ENCODE assay signal across 8 mouse cellular contexts in the genomic region with DNA sequence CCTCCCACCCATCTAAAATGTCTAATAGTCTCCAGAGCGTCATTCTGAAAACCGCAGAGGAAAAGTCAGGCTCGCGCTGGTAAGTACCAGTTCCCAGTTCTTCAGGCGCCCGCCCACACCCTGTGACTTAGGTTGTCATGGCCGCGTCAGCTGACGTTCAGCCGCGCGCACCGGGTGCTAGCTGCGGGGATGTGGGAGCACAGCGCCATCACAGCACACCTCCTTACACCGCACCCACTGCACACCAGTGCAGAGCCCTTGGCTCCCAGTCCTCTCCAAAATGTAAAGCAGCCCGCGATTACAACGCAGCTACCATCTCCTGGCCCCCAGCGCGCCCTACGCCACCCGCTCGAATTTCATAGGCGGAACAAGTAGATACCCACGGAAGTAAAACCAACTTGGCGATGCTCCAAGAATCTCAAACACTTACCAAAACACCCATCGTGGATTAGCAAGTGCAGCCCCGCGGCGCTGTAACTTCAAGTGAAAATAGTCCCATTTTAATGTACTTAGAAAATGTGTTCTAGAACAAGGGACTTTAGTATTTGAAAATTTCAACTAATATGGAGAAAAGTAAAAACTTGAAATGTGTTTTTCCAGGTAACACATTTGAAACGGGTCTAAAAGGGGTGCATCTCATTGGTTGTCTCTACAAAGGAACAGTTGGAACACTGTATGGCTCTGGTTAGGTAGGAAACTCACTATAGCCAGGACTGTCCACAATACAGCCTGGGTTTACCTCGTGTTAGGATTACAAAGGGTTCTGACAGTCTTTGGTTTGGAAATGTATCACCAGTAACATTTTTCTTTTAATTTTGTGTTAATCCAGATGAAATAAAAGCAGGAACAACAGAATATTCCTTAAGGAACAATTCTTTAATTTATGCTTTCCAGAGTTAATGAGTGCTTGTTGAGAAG. TPM values are rescaled to one million over a fixed set of nuclear protein-coding genes. Genes with fewer than 3 reads are reported as not detected.
DNase-seq lines count a peak whose midpoint lies in the region; ATAC-seq lines count a peak whose summit lies in the region.

No protein-coding gene starts in this region.

- peak overlapping the region; percentile 86 for H3K4me3 ChIP-seq in brown adipose tissue, adult 24 weeks (ENCODE audit: insufficient read depth, low read depth, low read length)
- peak overlapping the region; percentile 78 for H3K4me3 ChIP-seq in heart, embryonic 13.5 days
- peak overlapping the region; percentile 64 for H3K4me3 ChIP-seq in liver, embryonic 12.5 days
- H3K4me3 ChIP-seq in stomach, embryonic 15.5 days (replicated peaks) = peak overlapping the region; percentile 70

- peak; percentile 83 for ATAC-seq in heart, embryonic 13.5 days (ENCODE audit: extremely low read depth, insufficient number of reproducible peaks, low FRiP score, low TSS enrichment)
- peak; percentile 85 for ATAC-seq in liver, embryonic 12.5 days
- peak; percentile 90 for ATAC-seq in stomach, embryonic 15.5 days (ENCODE audit: insufficient read depth, low FRiP score, low read depth)

- peak overlapping the region; percentile 79 for H3K4me2 ChIP-seq in heart, embryonic 13.5 days
- H3K4me2 ChIP-seq in liver, embryonic 12.5 days = peak overlapping the region; percentile 75
- H3K4me2 ChIP-seq in stomach, embryonic 15.5 days = peak overlapping the region; percentile 57

- WGBS in heart, embryonic 13.5 days = 2% methylated on average over 33 of the region's 33 CpGs
- WGBS in liver, embryonic 12.5 days (ENCODE audit: insufficient replicate concordance) = 1% methylated on average over 33 of the region's 33 CpGs
- WGBS in stomach, embryonic 15.5 days = 2% methylated on average over 33 of the region's 33 CpGs

- peak overlapping the region; percentile 87 for H3K27ac ChIP-seq in brown adipose tissue, adult 24 weeks (replicated peaks; ENCODE audit: low read depth, low read length)
- peak overlapping the region; percentile 99 for H3K27ac ChIP-seq in heart, embryonic 13.5 days (replicated peaks)
- H3K27ac ChIP-seq in liver, embryonic 12.5 days = peak overlapping the region; percentile 87
- H3K27ac ChIP-seq in stomach, embryonic 15.5 days = peak overlapping the region; percentile 97

- H3K27me3 ChIP-seq in heart, embryonic 13.5 days (replicated peaks) = peaks cover 11% of the 10 kb centered on the region
- peaks cover 7% of the 10 kb centered on the region; the same call in 1 of the 2 replicates for H3K27me3 ChIP-seq in liver, embryonic 12.5 days (replicated peaks)
- H3K27me3 ChIP-seq in stomach, embryonic 15.5 days (replicated peaks) = no peaks in the 10 kb centered on the region

- H3K9ac ChIP-seq in heart, embryonic 13.5 days = peak overlapping the region; percentile 83
- H3K9ac ChIP-seq in liver, embryonic 12.5 days = peak overlapping the region; percentile 63
- H3K9ac ChIP-seq in stomach, embryonic 15.5 days = peak overlapping the region; percentile 37; the same call in 1 of the 2 replicates

- peaks cover 4% of the 10 kb centered on the region; the same call in 1 of the 2 replicates for H3K36me3 ChIP-seq in heart, embryonic 13.5 days
- 0 out of 2 replicates have a peak, but pooled peaks cover 2% of the 10 kb centered on the region for H3K36me3 ChIP-seq in liver, embryonic 12.5 days
- H3K36me3 ChIP-seq in stomach, embryonic 15.5 days = no peaks in the 10 kb centered on the region

- no peaks in the 10 kb centered on the region for H3K4me1 ChIP-seq in brown adipose tissue, adult 24 weeks (ENCODE audit: control insufficient read depth, insufficient read depth, insufficient read length, low read length)
- 0 out of 2 replicates have a peak, but pooled peaks cover 4% of the 10 kb centered on the region for H3K4me1 ChIP-seq in heart, embryonic 13.5 days
- no peaks in the 10 kb centered on the region for H3K4me1 ChIP-seq in liver, embryonic 12.5 days
- H3K4me1 ChIP-seq in stomach, embryonic 15.5 days = no peaks in the 10 kb centered on the region

- H3K9me3 ChIP-seq in heart, embryonic 13.5 days = peaks cover under 1% of the 10 kb centered on the region; the same call in 1 of the 2 replicates
- 0 out of 2 replicates have a peak, but pooled peaks cover 4% of the 10 kb centered on the region for H3K9me3 ChIP-seq in liver, embryonic 12.5 days (replicated peaks)
- H3K9me3 ChIP-seq in stomach, embryonic 15.5 days = no peaks in the 10 kb centered on the region; the same call in 1 of the 2 replicates

- DNase-seq in CD4-positive, CD25-positive, alpha-beta regulatory T cell, adult 2 months (ENCODE audit: low read depth, low spot score) = peak; percentile 97
- DNase-seq in fat pad, adult 2 months (ENCODE audit: extremely low read depth, low read depth, low spot score) = peak; percentile 34
- peak; percentile 89 for DNase-seq in kidney, postnatal 10 days
- DNase-seq in natural killer cell, adult 2 months (ENCODE audit: low spot score in 2 of 2) = peak; percentile 93 to 94

RNA-seq across cellular contexts. Expression of a gene that starts 37.5 kb away (rescaled TPM):
- polyA plus RNA-seq in brown adipose tissue, adult 24 weeks (2012; ENCODE audit: insufficient read depth, insufficient read length, missing spikeins) = 9.6 and 14.1 TPM in 2 replicates
- polyA plus RNA-seq in heart, embryonic 13.5 days (2015; fragmentation: Nextera tagmentation; extraction: Ambion mirVana) = 11.0 and 11.6 TPM in 2 replicates
- polyA plus RNA-seq in liver, embryonic 12.5 days (2016; fragmentation: Nextera tagmentation; extraction: Ambion mirVana) = 6.1 and 6.7 TPM in 2 replicates
- polyA plus RNA-seq in stomach, embryonic 15.5 days (2015; fragmentation: Nextera tagmentation; extraction: Ambion mirVana) = 15.6 and 16.0 TPM in 2 replicates

Comparison
In these comparisons a context has a peak if more than half of its experiments do, and no peak if none do; other contexts are left out.
1. Peak in every context shown above with its lines: DNase-seq, ATAC-seq, H3K4me3 ChIP-seq and H3K27ac ChIP-seq.
2. DNase-seq: peak in every context shown above with its lines; median percentile 97 in CD4-positive, CD25-positive, alpha-beta regulatory T cell, adult 2 months; 94 in natural killer cell, adult 2 months; 89 in kidney, postnatal 10 days; 34 in fat pad, adult 2 months.